Mouse (Mus musculus) liver, adult 2 months (tissue): ENCODE measurements around the gene Nfe2l3.

Experiments
- CTCF ChIP-seq: fragments of 200-500 bp; IDR thresholded peaks from 2 replicates; pipeline ENCODE4 v1.5.1; 2011; ENCODE audit warnings: low read depth, low read length, control low read depth
- POLR2A ChIP-seq: fragments of 200-500 bp; IDR thresholded peaks from 2 replicates; pipeline ENCODE4 v1.6.1; 2011; ENCODE audit warnings: low read length, control low read depth; ENCODE audit not compliant: insufficient read depth; ENCODE audit errors: extremely low read depth

GRCm38 (mm10) chr6:51481548-51481947 lies 49.1 kb downstream of the Nfe2l3 start:
- TF ChIP-seq CTCF (no peak), POLR2A (no peak)
